Mouse (Mus musculus) lung, postnatal 14 days (tissue): ENCODE results near the gene Rps5.
"Not testable (repeated sequence)": the region's sequence is repeated elsewhere in the genome, so short reads cannot be mapped to it uniquely, and the experiment has no call there.

Experiments used
- DNase-seq: peaks from one replicate; pipeline ENCODE4 v3.0.0; 2021

Rps5 gene

GRCm38 (mm10) chr7:12927693-12928589 lies 5.9 kb downstream of the Rps5 start:
- DNase-seq: peak; percentile 20

GRCm38 (mm10) chr7:12933615-12934140 lies 11.6 kb downstream of the Rps5 start:
- no peak for DNase-seq

GRCm38 (mm10) chr7:12934808-12935207 lies 12.7 kb downstream of the Rps5 start:
- DNase-seq: no peak

- not testable (repeated sequence) for DNase-seq
Observed at GRCm38 (mm10) chr7:12937254-12937803, 15.2 kb downstream of the Rps5 start.

- DNase-seq: no peak
Observed at GRCm38 (mm10) chr7:12940599-12940998, 18.5 kb downstream of the Rps5 start.

- peak; percentile 32 for DNase-seq
Observed at GRCm38 (mm10) chr7:12943488-12943887, 21.4 kb downstream of the Rps5 start.

- peak; percentile 90 for DNase-seq
Observed at GRCm38 (mm10) chr7:12949032-12949871, 27.2 kb downstream of the Rps5 start.

GRCm38 (mm10) chr7:12949872-12950229 lies 27.8 kb downstream of the Rps5 start:
- no peak for DNase-seq

- no peak for DNase-seq
Observed at GRCm38 (mm10) chr7:12954896-12955295, 32.8 kb downstream of the Rps5 start.

GRCm38 (mm10) chr7:12957511-12957910 lies 35.4 kb downstream of the Rps5 start:
- no peak for DNase-seq

GRCm38 (mm10) chr7:12958948-12959347 lies 36.9 kb downstream of the Rps5 start:
- DNase-seq: no peak

- DNase-seq: no peak
Observed at GRCm38 (mm10) chr7:12959718-12960117, 37.6 kb downstream of the Rps5 start.

GRCm38 (mm10) chr7:12961511-12962141 lies 39.5 kb downstream of the Rps5 start:
- DNase-seq: peak; percentile 52

- peak; percentile 91 for DNase-seq
Observed at GRCm38 (mm10) chr7:12965678-12966091, 43.6 kb downstream of the Rps5 start, which contains the start of gene Zfp324. Gene Zfp324 (plus strand): TSS chr7:12965838.

GRCm38 (mm10) chr7:12966104-12966845 lies 44.2 kb downstream of the Rps5 start:
- peak; percentile 65 for DNase-seq

- DNase-seq: no peak
Observed at GRCm38 (mm10) chr7:12970906-12971305, 48.8 kb downstream of the Rps5 start.
